Mouse (Mus musculus) lung, postnatal 0 days (tissue): ENCODE measurements around the gene Lca5l. TPM values are rescaled to one million over a fixed set of nuclear protein-coding genes. Genes with fewer than 3 reads are reported as not detected.

Source experiments
- ATAC-seq: fragments of 200-750 bp; cut with Nextera tagmentation; 2 replicates; pipeline ENCODE4 v1.8.0; 2017; ENCODE audit warnings: moderate library complexity
- DNase-seq: peaks from one replicate; pipeline ENCODE4 v3.0.0-alpha.2; 2016; ENCODE audit warnings: low spot score
- H3K27ac ChIP-seq: fragments of 300-500 bp; sonication (generic); 2 replicates; pipeline ENCODE4 v1.5.1; 2014; ENCODE audit warnings: antibody characterized with exemption, mild to moderate bottlenecking, low read length, mixed read lengths
- H3K27me3 ChIP-seq: fragments of 300-500 bp; sonication (generic); replicated peaks from 2 replicates; pipeline ENCODE4 v1.6.1; 2014; ENCODE audit warnings: low read length, mixed read lengths; ENCODE audit not compliant: insufficient read depth
- H3K36me3 ChIP-seq: fragments of 300-500 bp; sonication (generic); 2 replicates; pipeline ENCODE4 v1.6.1; 2014; ENCODE audit warnings: low read length, mixed read lengths; ENCODE audit not compliant: insufficient read depth
- H3K4me1 ChIP-seq: fragments of 300-500 bp; sonication (generic); 2 replicates; pipeline ENCODE4 v1.6.1; 2014; ENCODE audit warnings: antibody characterized with exemption, low read depth, low read length, mixed read lengths; ENCODE audit not compliant: insufficient read depth
- H3K4me2 ChIP-seq: fragments of 300-500 bp; sonication (generic); replicated peaks from 2 replicates; pipeline ENCODE4 v1.6.1; 2014; ENCODE audit warnings: low read depth, mild to moderate bottlenecking, low read length, moderate library complexity, mixed read lengths
- H3K4me3 ChIP-seq: fragments of 300-500 bp; sonication (generic); 2 replicates; pipeline ENCODE4 v1.5.1; 2014; ENCODE audit warnings: low read depth, low read length
- H3K9ac ChIP-seq: fragments of 300-500 bp; sonication (generic); replicated peaks from 2 replicates; pipeline ENCODE4 v1.6.1; 2014; ENCODE audit warnings: low read depth, mild to moderate bottlenecking
- H3K9me3 ChIP-seq: fragments of 300-500 bp; sonication (generic); 2 replicates; pipeline ENCODE4 v1.6.1; 2016; ENCODE audit warnings: low read length, mixed read lengths
- CTCF ChIP-seq: IDR thresholded peaks from 2 replicates; pipeline ENCODE4 v1.5.1; 2016; ENCODE audit warnings: antibody characterized with exemption, mild to moderate bottlenecking
- EP300 ChIP-seq: IDR thresholded peaks from 2 replicates; pipeline ENCODE4 v1.6.1; 2016; ENCODE audit warnings: antibody characterized with exemption, mild to moderate bottlenecking, control low read depth
- WGBS: fragments of 180-500 bp; shearing (Covaris S2); extraction: QIAGEN DNeasy Blood & Tissue Kit; methylation state at CpG from one replicate; pipeline ENCODE4 v1.1.7; 2014; 5-methylcytosine and 5-hydroxymethylcytosine counted together
- polyA plus RNA-seq: library from polyadenylated mRNA; unstranded; fragments of >200 nt; fragmentation: Nextera tagmentation; extraction: Ambion mirVana; gene quantifications from 2 replicates; pipeline ENCODE4 v1.2.1, GENCODE M21; 2015

The Lca5l gene
- polyA plus RNA-seq, 1 experiment from 2014 or later: 1.4 TPM

- H3K4me3 ChIP-seq: peak overlapping the region; percentile 56
Observed at GRCm38 (mm10) chr16:96159091-96159731, 32.9 kb downstream of the Lca5l start.

GRCm38 (mm10) chr16:96158511-96159080 lies 33.5 kb downstream of the Lca5l start:
- Histone ChIP-seq H3K4me1 (no peaks in the 10 kb centered on the region), H3K9ac (no peak overlapping the region; the same call in 1 of the 2 replicates), H3K4me3 (peak overlapping the region; percentile 56), H3K9me3 (no peaks in the 10 kb centered on the region), H3K27me3 (no peaks in the 10 kb centered on the region), H3K36me3 (no peaks in the 10 kb centered on the region), H3K27ac (peak overlapping the region; percentile 40; the same call in 1 of the 2 replicates), H3K4me2 (peak overlapping the region; percentile 99)
- no peak for DNase-seq
- no peak for ATAC-seq
- WGBS: 55% methylated on average over 12 of the region's 12 CpGs
- TF ChIP-seq CTCF: no peak

More at GRCm38 (mm10) chr16:96159091-96159731, 32.9 kb downstream of the Lca5l start:
- TF ChIP-seq EP300 (no peak), CTCF (peak; percentile 78)
- Histone ChIP-seq H3K4me2 (peak overlapping the region; percentile 99), H3K27me3 (no peaks in the 10 kb centered on the region), H3K9ac (peak overlapping the region; percentile 76), H3K4me1 (no peaks in the 10 kb centered on the region), H3K36me3 (no peaks in the 10 kb centered on the region), H3K27ac (peak overlapping the region; percentile 40), H3K9me3 (no peaks in the 10 kb centered on the region)
- DNase-seq (peak; percentile 67), ATAC-seq (peak; percentile 87)
- under 1% methylated on average over 61 of the region's 67 CpGs for WGBS

GRCm38 (mm10) chr16:96157171-96157570 lies 34.9 kb downstream of the Lca5l start:
- Histone ChIP-seq H3K27ac (no peak overlapping the region), H3K4me3 (no peak overlapping the region), H3K27me3 (no peaks in the 10 kb centered on the region), H3K9me3 (no peaks in the 10 kb centered on the region), H3K4me1 (no peaks in the 10 kb centered on the region), H3K9ac (no peak overlapping the region), H3K4me2 (no peak overlapping the region), H3K36me3 (no peaks in the 10 kb centered on the region)
- 93% methylated on average over 11 of the region's 11 CpGs for WGBS
- TF ChIP-seq EP300 (no peak), CTCF (no peak)
- DNase-seq: no peak
- no peak for ATAC-seq

GRCm38 (mm10) chr16:96156019-96156418 lies 36.1 kb downstream of the Lca5l start:
- TF ChIP-seq EP300 (no peak), CTCF (no peak)
- ATAC-seq (no peak), DNase-seq (no peak)
- H3K9me3 ChIP-seq: no peaks in the 10 kb centered on the region
- H3K4me3 ChIP-seq: no peak overlapping the region
- no peaks in the 10 kb centered on the region for H3K36me3 ChIP-seq
- H3K9ac ChIP-seq: no peak overlapping the region
- no peak overlapping the region for H3K4me2 ChIP-seq
- no peaks in the 10 kb centered on the region for H3K27me3 ChIP-seq
- no peak overlapping the region for H3K27ac ChIP-seq
- H3K4me1 ChIP-seq: no peaks in the 10 kb centered on the region
- WGBS: 83% methylated on average over 8 of the region's 8 CpGs

- ATAC-seq: no peak
- no peak overlapping the region for H3K4me2 ChIP-seq
- H3K4me1 ChIP-seq: no peaks in the 10 kb centered on the region
- no peak overlapping the region for H3K9ac ChIP-seq
- WGBS: 84% methylated on average over 2 of the region's 2 CpGs
- no peak for DNase-seq
- H3K27ac ChIP-seq: no peak overlapping the region
- no peak for TF ChIP-seq EP300
- no peak for TF ChIP-seq CTCF
- no peaks in the 10 kb centered on the region for H3K9me3 ChIP-seq
- H3K4me3 ChIP-seq: no peak overlapping the region
- no peaks in the 10 kb centered on the region for H3K36me3 ChIP-seq
- no peaks in the 10 kb centered on the region for H3K27me3 ChIP-seq
Observed at GRCm38 (mm10) chr16:96154476-96154875, 37.6 kb downstream of the Lca5l start.

GRCm38 (mm10) chr16:96151551-96151950 lies 40.5 kb downstream of the Lca5l start:
- ATAC-seq: peak; percentile 75
- peak; percentile 80 for DNase-seq

More at GRCm38 (mm10) chr16:96151551-96151950, 40.5 kb downstream of the Lca5l start:
- Histone ChIP-seq H3K27ac (no peak overlapping the region), H3K4me3 (no peak overlapping the region), H3K36me3 (no peaks in the 10 kb centered on the region), H3K9ac (no peak overlapping the region), H3K4me1 (no peaks in the 10 kb centered on the region), H3K9me3 (no peaks in the 10 kb centered on the region), H3K27me3 (no peaks in the 10 kb centered on the region), H3K4me2 (no peak overlapping the region)
- TF ChIP-seq CTCF (peak; percentile 96), EP300 (no peak)
- WGBS: 17% methylated on average over 9 of the region's 9 CpGs
